Mouse (Mus musculus): ENCODE data around the gene Hoxc4. TPM values are rescaled to one million over a fixed set of nuclear protein-coding genes. Genes with fewer than 3 reads are reported as not detected.

Gene Hoxc4
- polyA plus RNA-seq, 1 experiment from 2014 or later = 1.1 TPM

DNA sequence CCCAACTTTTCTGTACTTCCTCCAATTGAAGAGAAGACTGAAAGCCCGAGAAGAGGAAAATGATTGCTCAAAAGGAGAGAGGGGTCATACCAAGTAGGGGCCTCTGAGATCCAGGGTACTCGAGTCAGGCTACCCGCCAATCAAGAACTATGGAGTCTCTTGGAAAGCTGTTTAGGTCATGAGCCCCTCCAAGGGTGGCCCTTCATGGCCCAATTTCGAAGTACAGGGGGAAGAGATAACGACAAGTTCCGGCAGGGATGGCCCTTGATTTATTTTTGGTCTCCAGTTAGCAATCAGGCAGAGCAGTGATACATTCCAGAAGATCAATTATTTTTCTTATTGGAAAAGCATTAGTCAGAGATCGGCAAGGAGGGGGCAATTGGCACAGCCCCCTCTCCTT lies 27.0 kb upstream of the Hoxc4 start:
- Histone ChIP-seq H3K27ac (replicated peaks) (no peak overlapping the region), H3K9me3 (replicated peaks) (no peaks in the 10 kb centered on the region), H3K4me3 (replicated peaks) (no peak overlapping the region), H3K36me3 (no peaks in the 10 kb centered on the region), H3K4me1 (peaks cover 6% of the 10 kb centered on the region; the same call in 1 of the 2 replicates), H3K27me3 (peaks cover 96% of the 10 kb centered on the region), H3K9ac (no peak overlapping the region), H3K4me2 (replicated peaks) (no peak overlapping the region)
- WGBS = 3% methylated on average over 7 of the region's 7 CpGs
- no peak for ATAC-seq (ENCODE audit: insufficient number of reproducible peaks, low FRiP score, low TSS enrichment, low read depth)

DNA sequence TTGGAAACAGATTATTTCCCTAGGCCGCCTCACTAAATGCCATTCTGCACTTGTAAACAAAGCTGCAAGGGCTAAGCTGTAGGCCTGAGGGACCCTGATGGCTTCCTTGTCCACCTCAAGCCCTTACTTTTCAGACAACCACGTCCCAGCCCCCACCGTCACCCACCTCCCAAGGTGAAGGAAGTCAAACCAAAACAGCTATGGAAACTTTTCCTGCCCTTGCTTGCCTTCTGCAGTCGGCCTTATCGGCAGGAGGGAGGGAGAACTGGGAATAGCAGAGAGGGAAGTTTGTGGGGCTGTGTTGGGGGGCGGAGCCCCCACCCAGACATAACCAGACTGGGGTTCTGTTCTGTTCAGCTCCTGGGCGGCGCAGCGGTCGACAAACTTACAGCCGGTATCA lies 26.5 kb upstream of the Hoxc4 start:
- WGBS = 1% methylated on average over 11 of the region's 11 CpGs

DNA sequence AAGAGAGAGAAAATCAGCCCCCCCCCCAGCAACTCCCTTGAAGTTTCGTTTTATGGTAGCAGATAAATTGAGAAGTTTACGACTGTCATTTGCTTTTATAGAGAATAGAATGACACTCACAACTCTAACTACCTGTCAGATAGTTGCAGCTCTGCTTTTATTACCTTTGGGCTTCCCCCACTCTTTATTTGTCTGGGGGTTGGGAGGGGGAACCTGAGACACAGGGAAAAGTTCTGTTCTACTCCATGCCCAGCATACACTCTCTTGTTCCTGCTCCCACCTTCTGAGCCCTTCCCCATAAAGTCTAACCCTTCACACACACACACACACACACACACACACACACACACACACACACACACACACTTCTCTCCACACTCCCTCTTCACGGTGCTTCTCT lies 25.9 kb upstream of the Hoxc4 start:
- H3K4me1 ChIP-seq = peaks cover 6% of the 10 kb centered on the region; the same call in 1 of the 2 replicates
- ATAC-seq (ENCODE audit: insufficient number of reproducible peaks, low FRiP score, low TSS enrichment, low read depth) = no peak
- H3K9ac ChIP-seq = no peak overlapping the region
- WGBS = 3% methylated on average over 3 of the region's 3 CpGs
- no peaks in the 10 kb centered on the region for H3K9me3 ChIP-seq (replicated peaks)
- H3K4me3 ChIP-seq (replicated peaks) = no peak overlapping the region
- H3K4me2 ChIP-seq (replicated peaks) = no peak overlapping the region
- H3K27ac ChIP-seq (replicated peaks) = no peak overlapping the region
- no peaks in the 10 kb centered on the region for H3K36me3 ChIP-seq
- peaks cover 95% of the 10 kb centered on the region for H3K27me3 ChIP-seq

More for the DNA sequence above, 26.5 kb upstream of the Hoxc4 start:
- H3K9me3 ChIP-seq (replicated peaks) = no peaks in the 10 kb centered on the region
- peaks cover 6% of the 10 kb centered on the region; the same call in 1 of the 2 replicates for H3K4me1 ChIP-seq
- no peak overlapping the region for H3K27ac ChIP-seq (replicated peaks)
- peaks cover 95% of the 10 kb centered on the region for H3K27me3 ChIP-seq
- H3K9ac ChIP-seq = no peak overlapping the region
- H3K4me3 ChIP-seq (replicated peaks) = no peak overlapping the region
- no peak for ATAC-seq (ENCODE audit: insufficient number of reproducible peaks, low FRiP score, low TSS enrichment, low read depth)
- no peaks in the 10 kb centered on the region for H3K36me3 ChIP-seq
- no peak overlapping the region for H3K4me2 ChIP-seq (replicated peaks)

DNA sequence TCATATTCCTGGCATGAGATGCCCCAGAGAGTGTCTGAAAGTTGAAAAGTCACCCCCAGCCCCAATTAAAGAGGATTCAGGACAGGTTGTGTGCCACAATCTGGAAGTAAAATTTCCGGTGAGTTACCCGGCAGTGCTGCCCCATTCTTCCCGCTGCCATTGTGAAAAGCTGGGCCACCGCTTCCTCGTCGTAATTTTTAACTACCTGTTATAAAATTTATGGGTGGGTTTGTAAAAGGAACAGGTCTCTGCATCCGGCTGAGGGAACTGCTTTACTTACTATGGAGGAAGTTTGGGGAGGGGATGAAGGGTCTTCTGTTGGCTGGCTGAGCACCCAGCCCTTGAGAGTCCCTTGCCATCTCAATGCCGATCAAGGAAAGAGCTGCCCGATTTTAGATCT lies 22.2 kb upstream of the Hoxc4 start:
- no peak overlapping the region for H3K27ac ChIP-seq (replicated peaks)
- H3K9ac ChIP-seq = no peak overlapping the region
- no peak overlapping the region for H3K4me3 ChIP-seq (replicated peaks)
- no peaks in the 10 kb centered on the region for H3K36me3 ChIP-seq
- H3K4me2 ChIP-seq (replicated peaks) = no peak overlapping the region
- H3K27me3 ChIP-seq = peaks cover 97% of the 10 kb centered on the region
- peaks cover 19% of the 10 kb centered on the region for H3K4me1 ChIP-seq
- ATAC-seq (ENCODE audit: insufficient number of reproducible peaks, low FRiP score, low TSS enrichment, low read depth) = no peak
- H3K9me3 ChIP-seq (replicated peaks) = no peaks in the 10 kb centered on the region
- WGBS = 2% methylated on average over 9 of the region's 9 CpGs

DNA sequence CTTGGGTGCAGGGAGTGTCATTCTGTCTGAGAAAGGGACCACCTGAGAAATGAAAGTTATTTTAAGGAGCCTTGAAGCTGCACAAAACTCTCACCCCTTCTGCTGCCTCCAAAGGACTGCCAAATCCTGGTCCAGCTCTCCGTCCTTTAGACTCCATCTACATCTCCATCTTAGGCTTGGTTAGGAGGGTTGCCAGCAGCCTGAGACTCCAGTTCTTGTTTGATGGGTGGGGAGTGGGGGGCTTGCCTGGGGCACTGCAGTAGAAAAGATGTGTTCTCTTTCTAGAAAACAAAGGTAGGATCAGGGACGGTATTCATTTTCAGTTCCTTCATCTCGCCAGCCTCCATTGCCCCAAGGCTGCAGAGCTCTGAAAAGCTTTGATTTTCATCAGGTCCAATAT lies 21.3 kb upstream of the Hoxc4 start:
- H3K9me3 ChIP-seq (replicated peaks) = no peaks in the 10 kb centered on the region
- 3% methylated on average over 3 of the region's 3 CpGs for WGBS
- no peak overlapping the region for H3K4me3 ChIP-seq (replicated peaks)

DNA sequence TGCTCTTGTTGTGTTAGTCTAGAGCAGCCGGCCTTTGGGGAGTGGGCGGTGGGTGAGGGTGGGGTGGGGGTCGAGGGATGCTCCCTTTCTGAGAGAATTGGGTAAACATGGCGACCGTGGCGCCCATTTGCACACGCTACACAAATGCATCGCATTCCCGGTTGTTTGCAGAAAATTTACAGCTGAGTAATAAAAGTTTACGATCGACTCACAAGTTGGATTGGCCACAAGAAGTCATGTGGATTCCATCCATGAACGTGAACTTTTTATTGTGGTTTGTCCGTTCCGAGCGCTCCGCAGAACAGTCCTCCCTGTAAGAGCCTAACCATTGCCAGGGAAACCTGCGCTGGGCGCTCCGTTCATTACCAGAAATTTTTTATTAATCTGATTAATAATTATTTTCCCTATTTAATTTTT lies 20.8 kb upstream of the Hoxc4 start, which contains the start of gene Hoxc6:
Gene Hoxc6, plus strand, starts transcription at position 319 of the 417 bp plus-strand sequence.
- Histone ChIP-seq H3K9ac (no peak within 1 kb of the TSS), H3K4me1 (peaks cover 19% of the 10 kb centered on the region), H3K9me3 (replicated peaks) (no peaks in the 10 kb centered on the region), H3K27ac (replicated peaks) (no peak within 1 kb of the TSS), H3K27me3 (peaks cover 97% of the 10 kb centered on the region), H3K36me3 (no peaks in the 10 kb centered on the region), H3K4me2 (replicated peaks) (peak within 1 kb of the TSS; percentile 79), H3K4me3 (replicated peaks) (peak within 1 kb of the TSS; percentile 47)
- WGBS = 2% methylated on average over 19 of the region's 19 CpGs
- ATAC-seq (ENCODE audit: insufficient number of reproducible peaks, low FRiP score, low TSS enrichment, low read depth) = no peak

More for the DNA sequence above, 21.3 kb upstream of the Hoxc4 start:
- Histone ChIP-seq H3K36me3 (no peaks in the 10 kb centered on the region), H3K9ac (no peak overlapping the region), H3K27me3 (peaks cover 97% of the 10 kb centered on the region), H3K4me2 (replicated peaks) (no peak overlapping the region), H3K4me1 (peaks cover 19% of the 10 kb centered on the region), H3K27ac (replicated peaks) (no peak overlapping the region)
- ATAC-seq (ENCODE audit: insufficient number of reproducible peaks, low FRiP score, low TSS enrichment, low read depth) = no peak

DNA sequence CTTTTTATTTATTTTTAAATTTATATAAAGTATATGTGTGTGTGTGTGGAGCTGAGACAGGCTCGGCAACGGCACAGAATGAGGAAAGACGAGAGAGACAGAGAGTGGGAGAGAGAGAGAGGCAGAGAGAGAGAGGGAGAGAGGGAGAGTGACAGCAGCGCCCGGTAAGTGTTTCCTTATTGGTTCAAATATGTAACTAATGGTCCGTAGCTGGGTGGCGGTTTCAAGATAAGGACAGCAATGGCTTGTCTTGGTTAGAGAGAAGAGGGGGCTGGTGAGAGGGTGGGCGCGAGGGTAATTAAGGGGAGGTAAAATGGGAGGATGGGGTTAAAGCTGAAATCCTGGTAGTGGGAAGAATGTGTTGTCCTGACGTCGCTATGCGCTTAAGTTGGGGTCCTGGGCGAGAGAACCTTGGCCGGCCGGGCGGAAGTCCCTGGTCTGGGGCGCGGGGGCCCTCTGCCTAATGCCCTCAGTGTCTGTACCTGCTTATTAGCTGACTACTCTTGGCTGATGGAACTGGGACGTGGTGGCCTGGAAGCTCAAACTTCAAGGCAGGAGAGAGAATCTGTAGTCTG lies 20.0 kb upstream of the Hoxc4 start:
- H3K27ac ChIP-seq (replicated peaks) = no peak overlapping the region

DNA sequence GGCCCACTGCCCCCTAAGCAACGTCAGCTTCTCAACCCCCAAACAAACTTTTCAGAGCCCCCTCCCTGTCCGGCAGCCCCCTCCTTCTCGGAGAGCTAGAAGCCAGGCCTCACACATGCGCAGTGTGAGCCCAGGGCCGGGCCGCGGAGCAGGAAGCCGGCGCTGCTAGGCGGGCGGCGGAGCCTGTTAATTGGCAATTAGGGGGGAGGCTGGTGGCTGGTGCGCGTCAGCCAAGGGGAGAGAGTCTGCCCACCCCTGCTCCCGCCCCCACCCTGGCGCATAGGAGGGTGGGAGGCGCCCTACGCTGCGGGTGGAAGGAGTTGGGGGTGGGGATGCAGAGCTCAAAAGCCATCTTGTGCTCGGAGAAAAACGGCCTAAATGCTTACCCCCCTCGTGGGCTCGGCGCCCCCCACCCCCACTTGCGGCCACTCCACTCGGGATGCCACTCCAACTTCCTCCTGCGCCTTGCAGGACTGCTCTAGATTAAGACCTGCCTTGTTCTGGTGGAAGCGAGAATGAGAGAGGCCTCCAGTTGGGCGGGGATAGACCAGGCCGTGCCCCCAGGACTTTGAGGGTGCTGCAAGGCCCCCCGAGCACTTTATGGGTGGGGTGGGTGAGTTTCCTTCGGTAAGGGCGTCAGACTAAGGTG lies 19.4 kb upstream of the Hoxc4 start:
- Histone ChIP-seq H3K9me3 (replicated peaks) (no peaks in the 10 kb centered on the region), H3K27me3 (peaks cover 98% of the 10 kb centered on the region), H3K4me3 (replicated peaks) (peak overlapping the region; percentile 47), H3K4me1 (peaks cover 19% of the 10 kb centered on the region), H3K27ac (replicated peaks) (no peak overlapping the region), H3K9ac (peak overlapping the region; percentile 26), H3K4me2 (replicated peaks) (peak overlapping the region; percentile 79), H3K36me3 (no peaks in the 10 kb centered on the region)
- under 1% methylated on average over 33 of the region's 33 CpGs for whole genome bisulfite sequencing
- ATAC-seq (ENCODE audit: insufficient number of reproducible peaks, low FRiP score, low TSS enrichment, low read depth) = peak; percentile 47; the same call in 1 of the 2 replicates

More for the DNA sequence above, 20.0 kb upstream of the Hoxc4 start:
- H3K9me3 ChIP-seq (replicated peaks) = no peaks in the 10 kb centered on the region
- H3K36me3 ChIP-seq = no peaks in the 10 kb centered on the region
- peaks cover 19% of the 10 kb centered on the region for H3K4me1 ChIP-seq
- H3K4me3 ChIP-seq (replicated peaks) = peak overlapping the region; percentile 47
- no peak overlapping the region for H3K9ac ChIP-seq
- peaks cover 97% of the 10 kb centered on the region for H3K27me3 ChIP-seq
- WGBS = under 1% methylated on average over 19 of the region's 19 CpGs
- ATAC-seq (ENCODE audit: insufficient number of reproducible peaks, low FRiP score, low TSS enrichment, low read depth) = no peak
- peak overlapping the region; percentile 79 for H3K4me2 ChIP-seq (replicated peaks)

DNA sequence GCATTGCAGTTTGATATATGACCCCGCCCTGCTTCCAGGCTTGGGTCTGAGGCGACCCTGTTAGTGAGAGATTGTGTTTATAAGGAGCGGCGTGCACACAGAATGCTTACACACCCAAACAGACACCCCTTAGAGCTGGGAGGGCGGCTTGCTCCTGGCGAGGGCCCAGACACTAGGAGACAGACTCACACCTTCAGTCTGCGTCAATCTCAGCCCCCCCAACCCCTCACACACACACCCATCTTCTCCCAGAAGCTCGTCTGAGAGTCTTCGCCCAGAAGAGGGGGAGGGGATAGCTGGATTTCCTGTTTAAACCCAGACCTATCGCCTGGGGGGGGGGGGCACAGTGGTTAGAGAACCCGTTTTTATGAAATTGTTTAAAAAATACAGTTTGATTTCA lies 18.8 kb upstream of the Hoxc4 start:
- ATAC-seq (ENCODE audit: insufficient number of reproducible peaks, low FRiP score, low TSS enrichment, low read depth) = 0 out of 2 replicates have a peak, but pooled peaks have one; percentile 19
- 2% methylated on average over 11 of the region's 11 CpGs for WGBS

DNA sequence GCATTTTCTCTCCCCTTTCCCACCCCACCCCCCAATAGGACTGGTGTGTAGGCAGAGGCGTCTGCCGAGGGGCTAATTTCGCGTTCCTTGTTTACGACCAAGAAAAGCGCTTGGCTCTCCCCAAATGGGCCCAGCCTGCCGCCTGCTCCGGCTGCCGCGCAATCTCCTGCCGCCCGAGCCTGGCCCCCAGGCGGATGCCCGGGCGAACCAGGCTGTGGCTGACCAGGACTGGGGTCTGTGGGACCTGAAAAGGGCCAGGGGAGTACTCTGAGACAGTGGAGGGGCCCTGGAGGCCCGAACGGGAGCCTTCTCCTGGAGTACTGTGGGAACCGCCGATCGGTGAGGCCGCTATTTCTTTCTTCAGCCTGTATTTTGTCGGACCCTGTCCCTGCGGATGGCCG lies 18.2 kb upstream of the Hoxc4 start:
- 2% methylated on average over 24 of the region's 24 CpGs for WGBS
- ATAC-seq (ENCODE audit: insufficient number of reproducible peaks, low FRiP score, low TSS enrichment, low read depth) = no peak
- peaks cover 98% of the 10 kb centered on the region for H3K27me3 ChIP-seq
- peaks cover 19% of the 10 kb centered on the region for H3K4me1 ChIP-seq
- no peaks in the 10 kb centered on the region for H3K36me3 ChIP-seq
- H3K4me3 ChIP-seq (replicated peaks) = 0 out of 2 replicates have a peak overlapping the region, but pooled peaks have one; percentile 10
- H3K9ac ChIP-seq = no peak overlapping the region
- H3K9me3 ChIP-seq (replicated peaks) = no peaks in the 10 kb centered on the region
- H3K27ac ChIP-seq (replicated peaks) = no peak overlapping the region
- H3K4me2 ChIP-seq (replicated peaks) = no peak overlapping the region

More for the DNA sequence above, 18.8 kb upstream of the Hoxc4 start:
- Histone ChIP-seq H3K4me1 (peaks cover 19% of the 10 kb centered on the region), H3K36me3 (no peaks in the 10 kb centered on the region), H3K4me3 (replicated peaks) (peak overlapping the region; percentile 47), H3K27me3 (peaks cover 98% of the 10 kb centered on the region), H3K4me2 (replicated peaks) (peak overlapping the region; percentile 79; the same call in 1 of the 2 replicates), H3K9ac (no peak overlapping the region), H3K9me3 (replicated peaks) (no peaks in the 10 kb centered on the region), H3K27ac (replicated peaks) (no peak overlapping the region)

DNA sequence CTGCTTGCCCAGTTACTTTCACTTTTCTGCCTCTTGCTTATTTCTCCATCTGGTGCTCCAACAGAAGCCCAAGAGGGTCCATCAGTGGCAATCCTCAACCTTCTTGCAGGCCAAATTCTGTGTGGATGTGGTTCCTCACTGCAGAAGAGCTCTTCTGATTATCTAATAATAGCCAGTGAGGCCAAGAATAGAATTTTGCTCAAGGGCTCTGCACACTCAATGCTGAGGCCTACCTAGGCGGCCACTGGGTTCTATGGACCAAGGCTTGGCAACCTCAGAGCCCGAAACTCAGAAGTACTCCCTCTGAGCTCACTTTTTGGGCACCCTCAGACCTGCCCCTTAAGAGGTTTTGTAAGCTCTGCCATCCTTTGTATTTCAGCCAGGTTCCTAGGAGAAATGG lies 17.4 kb upstream of the Hoxc4 start:
- WGBS = 13% methylated on average over 2 of the region's 2 CpGs
- no peak overlapping the region for H3K4me2 ChIP-seq (replicated peaks)

More for the DNA sequence above, 17.4 kb upstream of the Hoxc4 start:
- peaks cover 98% of the 10 kb centered on the region for H3K27me3 ChIP-seq
- H3K4me1 ChIP-seq = peaks cover 19% of the 10 kb centered on the region
- no peak for ATAC-seq (ENCODE audit: insufficient number of reproducible peaks, low FRiP score, low TSS enrichment, low read depth)
- no peak overlapping the region for H3K9ac ChIP-seq
- H3K9me3 ChIP-seq (replicated peaks) = no peaks in the 10 kb centered on the region
- no peaks in the 10 kb centered on the region for H3K36me3 ChIP-seq
- H3K27ac ChIP-seq (replicated peaks) = no peak overlapping the region
- H3K4me3 ChIP-seq (replicated peaks) = no peak overlapping the region

Data from embryonic facial prominence, embryonic 15.5 days (tissue).